Mouse (Mus musculus) intestine, embryonic 16.5 days (tissue): ENCODE data around the gene Gm36245. TPM values are rescaled to one million over a fixed set of nuclear protein-coding genes. Genes with fewer than 3 reads are reported as not detected.

Source experiments
- ATAC-seq: fragments of 200-750 bp; cut with Nextera tagmentation; 2 replicates; pipeline ENCODE4 v1.8.0; 2017; ENCODE audit warnings: moderate TSS enrichment, moderate library complexity
- H3K27ac ChIP-seq: fragments of 300-500 bp; sonication (generic); 2 replicates; pipeline ENCODE4 v1.5.1; 2014; ENCODE audit warnings: mild to moderate bottlenecking, low read length
- H3K27me3 ChIP-seq: fragments of 300-500 bp; sonication (generic); replicated peaks from 2 replicates; pipeline ENCODE4 v1.6.1; 2014; ENCODE audit warnings: low read length, control low read depth, mixed read lengths; ENCODE audit not compliant: control insufficient read depth, insufficient read depth
- H3K36me3 ChIP-seq: fragments of 300-500 bp; sonication (generic); 2 replicates; pipeline ENCODE4 v1.6.1; 2014; ENCODE audit warnings: low read length, control low read depth; ENCODE audit not compliant: control insufficient read depth, insufficient read depth
- H3K4me1 ChIP-seq: fragments of 300-500 bp; sonication (generic); 2 replicates; pipeline ENCODE4 v1.6.1; 2014; ENCODE audit warnings: low read length, control low read depth, mixed read lengths; ENCODE audit not compliant: control insufficient read depth, insufficient read depth
- H3K4me2 ChIP-seq: fragments of 300-500 bp; sonication (generic); 2 replicates; pipeline ENCODE4 v1.6.1; 2014; ENCODE audit warnings: low read depth, low read length, control low read depth
- H3K4me3 ChIP-seq: fragments of 300-500 bp; sonication (generic); 2 replicates; pipeline ENCODE4 v1.5.1; 2014; ENCODE audit warnings: mild to moderate bottlenecking, low read length
- H3K9ac ChIP-seq: fragments of 300-500 bp; sonication (generic); 2 replicates; pipeline ENCODE4 v1.6.1; 2014; ENCODE audit warnings: low read depth, low read length
- H3K9me3 ChIP-seq: fragments of 300-500 bp; sonication (generic); 2 replicates; pipeline ENCODE4 v1.6.1; 2016; ENCODE audit warnings: low read length, control low read depth; ENCODE audit not compliant: control insufficient read depth
- WGBS: fragments of 180-500 bp; shearing (Covaris S2); extraction: QIAGEN DNeasy Blood & Tissue Kit; methylation state at CpG from one replicate; pipeline ENCODE4 v1.1.7; 2014; 5-methylcytosine and 5-hydroxymethylcytosine counted together
- polyA plus RNA-seq: library from polyadenylated mRNA; unstranded; fragments of >200 nt; fragmentation: Nextera tagmentation; extraction: Ambion mirVana; gene quantifications from 2 replicates; pipeline ENCODE4 v1.2.1, GENCODE M21; 2015

Gene Gm36245
- polyA plus RNA-seq: not detected in 2 replicates

DNA sequence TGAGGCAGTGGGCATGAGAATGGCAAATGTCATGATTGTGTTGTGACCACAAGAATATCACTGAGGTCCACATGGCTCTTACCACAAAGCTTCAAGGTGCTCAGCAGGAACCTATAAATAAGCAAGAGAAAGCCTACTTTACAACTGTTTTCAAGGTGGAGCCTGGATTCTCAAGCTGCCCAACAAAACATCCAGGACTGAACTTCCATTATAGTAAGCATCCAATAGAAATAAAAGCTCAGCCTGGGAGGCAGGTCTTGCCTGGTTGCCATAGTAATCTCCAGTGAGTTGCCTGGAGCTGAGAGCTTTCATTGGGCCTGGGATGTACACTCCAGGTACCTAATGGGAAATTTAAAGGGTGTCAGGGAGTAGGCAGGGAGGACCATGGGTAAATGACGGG, at the start of gene Gm36245:
Gm36245 (plus strand) TSS at position 301 of the 400 bp plus-strand sequence.
- Histone ChIP-seq H3K4me3 (no peak within 1 kb of the TSS), H3K36me3 (no peaks in the 10 kb centered on the region), H3K9ac (no peak within 1 kb of the TSS), H3K4me2 (no peak within 1 kb of the TSS), H3K27me3 (no peaks in the 10 kb centered on the region), H3K4me1 (peaks cover 4% of the 10 kb centered on the region; the same call in 1 of the 2 replicates), H3K27ac (no peak within 1 kb of the TSS), H3K9me3 (no peaks in the 10 kb centered on the region)
- no peak for ATAC-seq
- 96% methylated on average over 1 of the region's 1 CpGs for WGBS

DNA sequence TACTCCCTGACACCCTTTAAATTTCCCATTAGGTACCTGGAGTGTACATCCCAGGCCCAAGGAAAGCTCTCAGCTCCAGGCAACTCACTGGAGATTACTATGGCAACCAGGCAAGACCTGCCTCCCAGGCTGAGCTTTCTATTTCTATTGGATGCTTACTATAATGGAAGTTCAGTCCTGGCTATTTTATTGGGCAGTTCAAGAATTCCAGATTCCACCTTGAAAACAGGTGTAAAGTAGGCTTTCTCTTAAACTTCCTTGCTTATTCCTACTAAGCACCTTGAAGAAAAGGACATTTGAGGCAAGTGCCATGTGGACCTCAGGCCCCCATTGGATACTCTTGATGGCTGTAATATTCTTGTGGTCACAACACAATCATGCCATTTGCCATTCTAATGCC, 37.3 kb upstream of the Gm36245 start, which contains the start of gene 1700025B11Rik:
1700025B11Rik (minus strand) TSS at position 101 of the 400 bp plus-strand sequence.
- no peak for ATAC-seq
- H3K4me2 ChIP-seq: no peak within 1 kb of the TSS
- no peak within 1 kb of the TSS for H3K4me3 ChIP-seq
- H3K27me3 ChIP-seq: no peaks in the 10 kb centered on the region
- H3K4me1 ChIP-seq: no peaks in the 10 kb centered on the region
- H3K9me3 ChIP-seq: no peaks in the 10 kb centered on the region
- H3K36me3 ChIP-seq: no peaks in the 10 kb centered on the region
- H3K9ac ChIP-seq: no peak within 1 kb of the TSS
- no peak within 1 kb of the TSS for H3K27ac ChIP-seq

DNA sequence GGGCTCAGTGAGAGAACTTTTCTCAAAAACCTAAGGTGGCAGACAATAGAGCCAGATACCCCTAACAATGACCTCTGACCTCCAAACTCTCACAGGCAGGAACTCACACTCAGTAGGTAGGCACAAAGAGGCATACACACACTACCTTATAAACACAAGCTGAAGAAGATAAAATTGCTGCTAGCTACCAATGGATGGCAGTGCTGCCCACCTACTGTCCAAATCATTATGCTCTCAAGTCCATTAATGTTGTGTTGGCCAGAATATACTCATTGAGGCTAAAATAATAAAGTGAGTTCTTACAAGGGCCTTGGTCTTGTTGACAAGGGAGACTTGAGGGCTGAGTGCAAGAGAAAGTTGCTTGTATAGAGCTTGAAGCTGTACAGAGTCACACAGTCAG, 35.8 kb upstream of the Gm36245 start:
- no peak overlapping the region for H3K4me2 ChIP-seq
- H3K27ac ChIP-seq: no peak overlapping the region
- no peaks in the 10 kb centered on the region for H3K4me1 ChIP-seq
- no peaks in the 10 kb centered on the region for H3K27me3 ChIP-seq
- no peak overlapping the region for H3K4me3 ChIP-seq
- H3K9me3 ChIP-seq: no peaks in the 10 kb centered on the region
- H3K9ac ChIP-seq: no peak overlapping the region
- H3K36me3 ChIP-seq: no peaks in the 10 kb centered on the region
- ATAC-seq: no peak

DNA sequence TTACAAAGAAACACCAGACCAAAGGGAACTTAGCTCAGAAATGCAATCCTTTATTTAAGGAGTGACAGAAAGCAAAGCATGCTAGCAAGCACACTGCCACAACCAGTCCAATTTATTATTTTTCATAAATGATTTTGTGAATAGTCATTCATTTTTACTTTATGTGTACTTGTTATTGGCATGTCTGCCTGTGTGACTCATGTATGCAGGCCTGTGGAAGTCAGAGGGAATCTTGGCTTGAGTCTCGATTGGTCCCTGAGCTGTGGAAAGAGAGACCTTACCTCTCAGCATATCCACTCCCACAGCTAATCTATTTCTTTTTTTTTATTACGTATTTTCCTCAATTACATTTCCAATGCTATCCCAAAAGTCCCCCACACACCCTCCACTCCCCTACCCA, 20.3 kb upstream of the Gm36245 start:
- Histone ChIP-seq H3K27ac (no peak overlapping the region), H3K9ac (no peak overlapping the region)

DNA sequence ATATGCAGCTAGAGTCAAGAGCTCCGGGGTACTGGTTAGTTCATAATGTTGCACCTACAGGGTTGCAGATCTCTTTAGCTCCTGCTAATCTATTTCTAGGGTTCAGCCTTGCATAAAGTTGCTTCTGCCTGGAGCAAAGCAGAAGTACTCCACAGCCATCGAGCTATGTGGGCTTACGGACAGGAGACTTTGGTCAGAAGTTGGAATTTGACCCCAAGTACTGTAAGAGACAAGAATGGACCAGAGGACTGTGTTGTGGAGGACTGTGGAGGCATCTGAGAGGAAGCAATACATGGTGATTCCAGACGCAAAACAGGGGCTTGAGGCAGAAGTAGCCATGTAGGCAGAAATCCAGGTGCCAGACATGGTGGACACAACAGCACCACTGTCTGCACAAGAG, 19.7 kb upstream of the Gm36245 start:
- Histone ChIP-seq H3K27ac (no peak overlapping the region), H3K36me3 (no peaks in the 10 kb centered on the region), H3K4me1 (no peaks in the 10 kb centered on the region), H3K4me2 (no peak overlapping the region), H3K4me3 (no peak overlapping the region), H3K9ac (no peak overlapping the region), H3K27me3 (no peaks in the 10 kb centered on the region), H3K9me3 (no peaks in the 10 kb centered on the region)
- ATAC-seq: no peak
- whole genome bisulfite sequencing: 85% methylated on average over 4 of the region's 4 CpGs

More for the DNA sequence above, 20.3 kb upstream of the Gm36245 start:
- Histone ChIP-seq H3K36me3 (no peaks in the 10 kb centered on the region), H3K27me3 (no peaks in the 10 kb centered on the region), H3K4me2 (no peak overlapping the region), H3K4me1 (no peaks in the 10 kb centered on the region), H3K9me3 (no peaks in the 10 kb centered on the region), H3K4me3 (no peak overlapping the region)
- 90% methylated on average over 2 of the region's 2 CpGs for WGBS
- ATAC-seq: no peak

DNA sequence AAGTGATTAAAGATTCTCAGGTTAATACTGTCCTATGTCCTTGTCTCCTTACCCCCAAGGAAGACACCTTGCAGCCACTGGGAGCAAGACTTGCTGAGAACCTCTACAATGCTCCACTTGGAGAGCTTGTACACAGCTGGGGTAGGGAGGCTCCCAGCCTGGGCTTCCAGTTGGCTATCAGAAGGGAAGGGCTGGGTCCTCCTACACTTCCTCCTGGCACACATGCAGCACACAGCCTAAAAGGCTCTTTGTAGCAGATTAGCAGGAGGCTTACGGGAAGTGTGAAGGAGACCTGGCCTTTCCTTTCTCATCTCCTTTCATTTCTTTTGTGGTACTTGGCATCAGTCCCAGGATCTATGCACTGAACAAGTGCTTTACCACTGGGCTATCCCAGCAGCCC, 17.4 kb upstream of the Gm36245 start:
- H3K9ac ChIP-seq: no peak overlapping the region
- no peak overlapping the region for H3K4me2 ChIP-seq
- 0 out of 2 replicates have a peak, but pooled peaks have one; percentile 44 for ATAC-seq
- H3K4me1 ChIP-seq: no peaks in the 10 kb centered on the region
- no peak overlapping the region for H3K27ac ChIP-seq
- no peaks in the 10 kb centered on the region; the same call in 1 of the 2 replicates for H3K27me3 ChIP-seq
- no peak overlapping the region for H3K4me3 ChIP-seq
- no peaks in the 10 kb centered on the region for H3K36me3 ChIP-seq
- whole genome bisulfite sequencing: 48% methylated on average over 1 of the region's 1 CpGs
- H3K9me3 ChIP-seq: no peaks in the 10 kb centered on the region

DNA sequence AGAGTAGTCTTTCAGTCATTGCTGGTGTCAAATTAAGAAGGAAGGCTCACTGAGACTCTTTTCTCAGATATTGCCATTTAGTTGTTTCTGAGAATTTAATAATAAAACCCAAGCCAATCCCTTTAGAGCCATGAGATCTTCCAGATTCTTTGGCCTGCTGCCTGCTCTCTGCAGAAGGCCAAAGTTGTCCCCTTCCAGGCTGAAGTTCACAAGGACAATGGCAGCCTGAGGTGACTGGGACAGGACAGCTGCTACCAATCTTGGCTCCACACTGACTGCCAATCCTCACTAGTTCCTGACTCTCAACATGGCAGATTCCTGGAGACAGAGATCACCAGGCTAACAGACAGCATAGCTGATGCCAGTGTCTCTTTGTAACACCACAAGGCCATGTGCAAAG, 12.0 kb upstream of the Gm36245 start:
- H3K36me3 ChIP-seq: no peaks in the 10 kb centered on the region
- H3K4me3 ChIP-seq: no peak overlapping the region
- no peak overlapping the region for H3K27ac ChIP-seq
- H3K4me2 ChIP-seq: no peak overlapping the region
- H3K27me3 ChIP-seq: no peaks in the 10 kb centered on the region; the same call in 1 of the 2 replicates
- no peaks in the 10 kb centered on the region for H3K9me3 ChIP-seq
- H3K4me1 ChIP-seq: peaks cover 6% of the 10 kb centered on the region; the same call in 1 of the 2 replicates
- no peak overlapping the region for H3K9ac ChIP-seq
- no peak for ATAC-seq

DNA sequence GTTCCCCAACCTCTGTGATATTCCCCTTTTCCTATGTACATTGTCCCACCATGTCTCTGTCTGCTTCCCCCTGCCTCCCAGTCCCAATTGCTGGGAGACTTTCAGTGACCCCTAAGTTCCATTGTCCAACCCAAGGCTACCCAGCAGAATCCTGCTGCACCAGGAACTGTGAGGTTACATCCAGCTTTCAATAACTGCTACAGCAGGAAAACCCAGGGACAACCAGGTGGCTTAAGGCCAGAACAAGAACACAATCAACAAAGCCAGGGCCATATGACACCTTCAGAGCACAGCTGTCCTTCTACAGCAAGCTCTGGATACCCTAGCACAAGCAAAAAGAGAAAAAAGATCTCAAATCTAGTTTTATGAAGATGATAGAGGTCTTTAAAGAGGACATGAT, 10.1 kb upstream of the Gm36245 start:
- no peak overlapping the region for H3K4me3 ChIP-seq
- no peak overlapping the region for H3K9ac ChIP-seq
- H3K9me3 ChIP-seq: no peaks in the 10 kb centered on the region
- H3K27me3 ChIP-seq: no peaks in the 10 kb centered on the region; the same call in 1 of the 2 replicates
- peaks cover 6% of the 10 kb centered on the region; the same call in 1 of the 2 replicates for H3K4me1 ChIP-seq
- H3K27ac ChIP-seq: no peak overlapping the region
- no peaks in the 10 kb centered on the region for H3K36me3 ChIP-seq
- H3K4me2 ChIP-seq: no peak overlapping the region
- ATAC-seq: no peak

DNA sequence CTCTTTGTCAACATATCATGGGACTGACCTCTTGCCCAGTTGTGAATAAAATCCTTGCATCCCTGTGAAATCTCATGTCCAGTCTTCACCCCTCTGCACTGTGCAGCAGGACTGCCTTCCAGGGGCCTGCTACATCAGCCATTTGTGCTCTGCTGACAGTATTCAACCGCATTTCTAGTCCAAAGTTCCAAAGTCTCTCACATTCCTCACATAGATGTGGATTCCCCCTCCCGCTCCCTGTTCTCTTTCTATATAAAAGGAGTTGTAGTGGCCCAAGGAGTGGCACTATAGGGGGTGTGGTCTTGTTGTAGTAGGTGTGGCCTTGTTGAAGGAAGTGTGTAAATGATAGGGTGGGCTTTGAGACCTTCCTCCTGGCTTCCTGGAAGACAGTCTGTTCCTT, 8.2 kb upstream of the Gm36245 start:
- peak; percentile 56; the same call in 1 of the 2 replicates for ATAC-seq
- H3K27me3 ChIP-seq: no peaks in the 10 kb centered on the region; the same call in 1 of the 2 replicates
- H3K9ac ChIP-seq: no peak overlapping the region
- no peaks in the 10 kb centered on the region for H3K9me3 ChIP-seq
- 65% methylated on average over 2 of the region's 2 CpGs for WGBS
- H3K4me1 ChIP-seq: peaks cover 6% of the 10 kb centered on the region; the same call in 1 of the 2 replicates
- no peak overlapping the region for H3K4me2 ChIP-seq
- H3K4me3 ChIP-seq: no peak overlapping the region
- H3K27ac ChIP-seq: no peak overlapping the region
- H3K36me3 ChIP-seq: no peaks in the 10 kb centered on the region

DNA sequence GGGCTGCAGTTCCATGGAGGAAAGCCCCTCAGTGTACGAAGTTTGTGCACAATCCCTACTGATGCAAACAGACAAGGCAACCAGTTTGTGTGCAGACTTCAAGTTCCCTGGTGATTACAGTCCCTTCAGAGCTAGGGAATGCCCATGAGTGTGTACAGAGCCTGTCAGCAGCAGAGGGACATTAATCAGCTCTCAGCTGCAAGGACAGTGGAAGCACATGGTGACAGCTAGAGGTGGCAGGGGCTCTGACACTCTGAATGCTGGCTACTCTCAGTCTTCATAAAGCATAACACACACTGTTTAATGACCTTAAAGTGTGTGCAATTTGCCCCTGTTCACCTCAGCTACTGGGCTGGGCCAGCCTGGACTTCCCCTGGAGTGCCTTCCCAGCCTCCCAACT, 5.5 kb upstream of the Gm36245 start:
- 64% methylated on average over 1 of the region's 1 CpGs for WGBS
- Histone ChIP-seq H3K9ac (no peak overlapping the region), H3K36me3 (no peaks in the 10 kb centered on the region), H3K4me3 (no peak overlapping the region), H3K27ac (no peak overlapping the region), H3K27me3 (no peaks in the 10 kb centered on the region), H3K4me2 (no peak overlapping the region), H3K4me1 (peaks cover 10% of the 10 kb centered on the region; the same call in 1 of the 2 replicates), H3K9me3 (no peaks in the 10 kb centered on the region)
- ATAC-seq: no peak
